Mouse (Mus musculus) midbrain, embryonic 15.5 days (tissue): ENCODE results near the gene Mydgf. TPM values are rescaled to one million over a fixed set of nuclear protein-coding genes. Genes with fewer than 3 reads are reported as not detected.

Experiments used
- ATAC-seq: fragments of 200-750 bp; cut with Nextera tagmentation; replicated peaks from 2 replicates; pipeline ENCODE4 v1.8.0; 2017; ENCODE audit warnings: moderate TSS enrichment
- H3K27ac ChIP-seq: fragments of 300-500 bp; sonication (generic); 2 replicates; pipeline ENCODE4 v1.5.1; 2015; ENCODE audit warnings: mild to moderate bottlenecking, inconsistent platforms
- H3K27me3 ChIP-seq: fragments of 300-500 bp; sonication (generic); replicated peaks from 2 replicates; pipeline ENCODE4 v1.6.1; 2015; ENCODE audit warnings: inconsistent platforms
- H3K36me3 ChIP-seq: fragments of 300-500 bp; sonication (generic); replicated peaks from 2 replicates; pipeline ENCODE4 v1.6.1; 2015; ENCODE audit warnings: inconsistent platforms
- H3K4me1 ChIP-seq: fragments of 300-500 bp; sonication (generic); 2 replicates; pipeline ENCODE4 v1.6.1; 2015; ENCODE audit warnings: inconsistent platforms
- H3K4me2 ChIP-seq: fragments of 300-500 bp; sonication (generic); 2 replicates; pipeline ENCODE4 v1.6.1; 2015; ENCODE audit warnings: inconsistent platforms, mild to moderate bottlenecking, moderate library complexity
- H3K4me3 ChIP-seq: fragments of 300-500 bp; sonication (generic); 2 replicates; pipeline ENCODE4 v1.5.1; 2015; ENCODE audit warnings: mild to moderate bottlenecking, inconsistent platforms
- H3K9ac ChIP-seq: fragments of 300-500 bp; sonication (generic); 2 replicates; pipeline ENCODE4 v1.6.1; 2015; ENCODE audit warnings: mild to moderate bottlenecking, inconsistent platforms
- H3K9me3 ChIP-seq: fragments of 300-500 bp; sonication (generic); 2 replicates; pipeline ENCODE4 v1.6.1; 2016; ENCODE audit warnings: inconsistent platforms
- WGBS: fragments of 180-500 bp; shearing (Covaris S2); methylation state at CpG from one replicate; pipeline ENCODE4 v1.1.7; 2015; ENCODE audit warnings: mixed read lengths; 5-methylcytosine and 5-hydroxymethylcytosine counted together
- polyA plus RNA-seq: library from polyadenylated mRNA; unstranded; fragments of >200 nt; fragmentation: Nextera tagmentation; extraction: Ambion mirVana; gene quantifications from 2 replicates; pipeline ENCODE4 v1.2.1, GENCODE M21; 2015

Mydgf gene
- polyA plus RNA-seq, 1 experiment from 2014 or later: 74.9 TPM

GRCm38 (mm10) chr17:56162231-56162774 lies 21.4 kb downstream of the Mydgf start, which contains the start of gene Tnfaip8l1:
Gene Tnfaip8l1 (plus strand): TSS chr17:56162477.
- Histone ChIP-seq H3K9ac (peak within 1 kb of the TSS; percentile 52), H3K4me1 (peaks cover 14% of the 10 kb centered on the region), H3K9me3 (no peaks in the 10 kb centered on the region), H3K36me3 (no peaks in the 10 kb centered on the region), H3K27ac (peak within 1 kb of the TSS; percentile 1; the same call in 1 of the 2 replicates), H3K4me3 (peak within 1 kb of the TSS; percentile 45), H3K4me2 (peak within 1 kb of the TSS; percentile 83), H3K27me3 (peaks cover 20% of the 10 kb centered on the region; the same call in 1 of the 2 replicates)
- under 1% methylated on average over 30 of the region's 30 CpGs for WGBS
- peak; percentile 97 for ATAC-seq

DNA sequence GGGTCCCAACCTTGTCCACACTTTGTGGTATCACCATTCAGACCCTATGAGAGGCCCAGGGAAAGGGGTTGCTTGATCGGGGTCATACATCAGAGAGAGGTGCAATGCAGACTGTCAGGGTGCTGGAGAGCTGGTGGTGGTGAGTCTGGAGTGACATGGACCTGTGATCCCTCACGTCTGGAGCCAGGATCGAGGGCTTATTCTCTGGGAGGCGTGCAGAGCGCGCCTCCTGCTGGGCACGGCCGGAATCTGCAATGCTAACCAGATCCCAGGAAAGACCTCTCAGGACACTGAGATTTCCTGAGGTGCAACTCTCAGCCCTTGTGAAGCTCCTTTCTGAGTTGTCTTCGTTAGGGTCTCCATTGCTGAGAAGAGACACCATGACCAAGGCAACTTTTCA lies 24.0 kb downstream of the Mydgf start:
- ATAC-seq: no peak
- Histone ChIP-seq H3K9ac (no peak overlapping the region), H3K27me3 (peaks cover 33% of the 10 kb centered on the region; the same call in 1 of the 2 replicates), H3K4me2 (no peak overlapping the region), H3K4me3 (no peak overlapping the region), H3K4me1 (peaks cover 14% of the 10 kb centered on the region), H3K9me3 (no peaks in the 10 kb centered on the region), H3K27ac (no peak overlapping the region), H3K36me3 (no peaks in the 10 kb centered on the region)
- WGBS: 4% methylated on average over 9 of the region's 9 CpGs

DNA sequence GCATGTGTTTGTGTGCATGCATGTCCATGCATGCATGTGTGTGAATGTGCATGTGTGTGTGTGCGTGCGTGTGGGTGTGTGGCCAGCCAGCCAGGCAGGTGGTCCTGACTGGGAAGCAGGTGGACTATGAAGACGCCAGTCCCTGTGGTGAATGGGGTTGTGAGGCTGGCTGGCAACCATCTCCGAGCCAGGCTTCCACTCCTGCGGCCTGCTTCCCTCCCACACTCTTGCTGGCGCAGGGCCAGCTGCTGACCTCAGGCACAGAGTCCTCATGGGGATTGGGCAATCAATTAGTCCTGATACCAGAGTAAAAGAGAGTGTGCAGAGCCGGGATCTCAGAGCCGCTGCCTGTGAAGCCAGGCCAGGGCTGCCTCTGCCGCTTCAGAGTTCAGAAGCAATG lies 30.1 kb downstream of the Mydgf start:
- no peak overlapping the region for H3K4me3 ChIP-seq
- WGBS: 27% methylated on average over 9 of the region's 9 CpGs
- ATAC-seq: peak; percentile 22; the same call in 1 of the 2 replicates
- H3K27ac ChIP-seq: no peak overlapping the region
- H3K36me3 ChIP-seq: no peaks in the 10 kb centered on the region
- H3K27me3 ChIP-seq: peaks cover 24% of the 10 kb centered on the region
- no peaks in the 10 kb centered on the region for H3K9me3 ChIP-seq
- H3K9ac ChIP-seq: no peak overlapping the region
- H3K4me2 ChIP-seq: no peak overlapping the region
- peaks cover 9% of the 10 kb centered on the region for H3K4me1 ChIP-seq

GRCm38 (mm10) chr17:56149897-56150296 lies 33.8 kb downstream of the Mydgf start:
- H3K27ac ChIP-seq: no peak overlapping the region
- no peaks in the 10 kb centered on the region for H3K9me3 ChIP-seq
- H3K36me3 ChIP-seq: no peaks in the 10 kb centered on the region
- peaks cover 20% of the 10 kb centered on the region for H3K4me1 ChIP-seq
- no peak overlapping the region for H3K4me3 ChIP-seq
- 52% methylated on average over 2 of the region's 2 CpGs for WGBS
- H3K27me3 ChIP-seq: peaks cover 8% of the 10 kb centered on the region
- no peak overlapping the region for H3K9ac ChIP-seq
- no peak; the same call in 1 of the 2 replicates for ATAC-seq
- H3K4me2 ChIP-seq: no peak overlapping the region

GRCm38 (mm10) chr17:56148790-56149618 lies 34.7 kb downstream of the Mydgf start:
- Histone ChIP-seq H3K36me3 (no peaks in the 10 kb centered on the region), H3K27ac (no peak overlapping the region), H3K9me3 (no peaks in the 10 kb centered on the region), H3K4me3 (peak overlapping the region; percentile 39), H3K4me2 (peak overlapping the region; percentile 90), H3K9ac (peak overlapping the region; percentile 59), H3K27me3 (peaks cover 7% of the 10 kb centered on the region), H3K4me1 (peaks cover 20% of the 10 kb centered on the region)
- WGBS: 2% methylated on average over 30 of the region's 30 CpGs
- peak; percentile 41 for ATAC-seq

DNA sequence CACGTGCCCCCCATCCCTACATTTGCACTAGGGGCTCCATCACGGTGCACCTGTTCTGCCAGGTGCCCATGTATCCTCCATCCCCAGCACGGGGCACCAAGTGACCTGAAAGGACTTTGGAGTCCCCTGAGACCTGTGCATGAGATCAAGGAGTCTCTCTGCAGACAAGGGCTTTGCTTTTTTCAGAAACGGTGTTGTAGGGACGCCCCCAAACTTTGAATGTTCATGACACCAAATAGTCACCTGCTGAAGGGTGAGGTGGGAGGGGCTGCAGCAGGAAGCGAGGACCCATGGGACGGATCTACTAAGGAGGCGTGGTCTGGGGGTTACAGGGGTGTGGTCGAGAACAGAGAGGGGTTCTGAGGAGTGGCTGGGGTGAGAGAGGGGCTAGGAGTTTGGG lies 35.4 kb downstream of the Mydgf start:
- Histone ChIP-seq H3K9me3 (no peaks in the 10 kb centered on the region), H3K4me1 (peaks cover 20% of the 10 kb centered on the region), H3K36me3 (no peaks in the 10 kb centered on the region), H3K4me2 (peak overlapping the region; percentile 90), H3K27me3 (peaks cover 7% of the 10 kb centered on the region), H3K9ac (peak overlapping the region; percentile 59), H3K27ac (no peak overlapping the region), H3K4me3 (peak overlapping the region; percentile 39)
- WGBS: 21% methylated on average over 9 of the region's 9 CpGs
- ATAC-seq: peak; percentile 19

DNA sequence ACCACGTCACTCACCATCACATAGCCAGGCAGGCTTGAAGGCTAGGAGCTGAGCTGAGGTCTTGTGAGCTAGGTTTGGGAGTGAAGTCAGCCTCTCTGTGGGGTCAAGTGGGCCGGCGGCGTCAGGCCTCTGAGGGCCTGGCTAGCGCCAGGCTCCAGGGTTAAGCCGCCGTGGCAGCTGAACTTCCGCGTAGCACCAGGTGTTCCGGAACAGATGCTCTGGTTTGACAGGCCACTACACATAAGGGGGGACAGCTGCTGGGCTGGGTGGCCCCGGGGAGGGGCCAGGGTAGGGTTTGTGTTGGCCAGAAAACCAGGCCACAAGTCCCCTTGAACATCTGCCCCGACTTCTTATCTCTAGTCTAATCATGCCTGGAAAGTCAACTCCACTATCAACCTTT lies 36.3 kb downstream of the Mydgf start:
- ATAC-seq: no peak
- Histone ChIP-seq H3K4me3 (no peak overlapping the region), H3K27ac (no peak overlapping the region), H3K4me2 (no peak overlapping the region), H3K9ac (no peak overlapping the region), H3K27me3 (peaks cover 7% of the 10 kb centered on the region), H3K36me3 (no peaks in the 10 kb centered on the region), H3K9me3 (no peaks in the 10 kb centered on the region), H3K4me1 (peaks cover 22% of the 10 kb centered on the region)
- WGBS: 64% methylated on average over 12 of the region's 12 CpGs

GRCm38 (mm10) chr17:56146131-56146530 lies 37.6 kb downstream of the Mydgf start:
- Histone ChIP-seq H3K27me3 (peaks cover 11% of the 10 kb centered on the region), H3K4me1 (peaks cover 35% of the 10 kb centered on the region), H3K4me2 (no peak overlapping the region), H3K9me3 (no peaks in the 10 kb centered on the region), H3K9ac (no peak overlapping the region), H3K27ac (peak overlapping the region; percentile 9; the same call in 1 of the 2 replicates), H3K4me3 (no peak overlapping the region), H3K36me3 (no peaks in the 10 kb centered on the region)
- ATAC-seq: no peak
- WGBS: 22% methylated on average over 9 of the region's 9 CpGs

GRCm38 (mm10) chr17:56144546-56144945 lies 39.2 kb downstream of the Mydgf start:
- ATAC-seq: no peak
- Histone ChIP-seq H3K9ac (no peak overlapping the region), H3K9me3 (no peaks in the 10 kb centered on the region), H3K4me3 (no peak overlapping the region), H3K4me1 (peaks cover 44% of the 10 kb centered on the region), H3K4me2 (no peak overlapping the region), H3K27me3 (0 out of 2 replicates have a peak, but pooled peaks cover 8% of the 10 kb centered on the region), H3K27ac (no peak overlapping the region), H3K36me3 (no peaks in the 10 kb centered on the region)
- 74% methylated on average over 9 of the region's 9 CpGs for WGBS

DNA sequence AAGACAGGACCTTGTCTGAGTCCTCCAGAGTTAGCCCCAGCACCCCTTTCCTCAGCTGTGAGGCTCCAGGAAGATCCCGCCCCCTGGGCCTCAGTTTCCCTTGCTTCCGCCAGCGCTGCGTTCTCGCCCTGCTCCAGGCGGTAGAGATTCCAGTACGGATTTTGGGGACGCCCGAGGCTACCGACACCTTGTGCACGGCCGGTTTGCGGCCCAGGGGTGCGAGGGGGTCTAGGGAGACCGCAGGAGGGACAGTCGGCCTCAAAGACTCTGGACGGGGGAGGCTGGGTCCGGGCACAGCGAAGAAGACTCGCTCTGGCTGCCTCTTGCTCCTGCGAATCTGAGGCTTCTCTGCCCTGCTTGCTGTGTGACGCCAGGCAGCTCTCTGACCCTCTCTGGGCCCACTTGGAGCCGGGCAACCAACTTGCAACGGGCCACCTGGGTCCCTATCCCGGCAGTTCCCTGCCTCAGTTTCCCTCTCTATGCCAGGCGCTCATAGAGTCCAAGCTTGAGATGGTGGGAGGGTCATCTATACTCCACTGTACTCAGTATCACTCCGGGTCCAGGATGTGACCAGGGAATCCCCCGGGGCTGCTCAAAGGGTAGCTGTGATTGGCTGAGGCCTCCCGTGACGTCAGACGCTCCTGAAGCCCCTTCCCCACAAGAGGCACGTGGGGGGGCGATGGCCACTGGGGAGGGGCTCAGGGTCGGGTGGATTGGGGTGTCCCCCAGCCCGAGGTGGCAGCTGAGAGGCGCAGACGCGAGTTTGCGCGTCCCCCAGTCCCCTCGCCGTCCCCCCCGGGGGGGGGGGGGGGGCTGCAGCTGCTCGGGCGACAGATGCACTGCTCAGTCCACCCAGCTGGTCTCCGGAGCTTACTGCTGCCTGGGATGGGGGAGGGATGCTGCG lies 41.8 kb downstream of the Mydgf start:
- no peaks in the 10 kb centered on the region for H3K9me3 ChIP-seq
- no peaks in the 10 kb centered on the region for H3K36me3 ChIP-seq
- H3K4me2 ChIP-seq: peak overlapping the region; percentile 72
- WGBS: under 1% methylated on average over 39 of the region's 47 CpGs
- peaks cover 50% of the 10 kb centered on the region for H3K4me1 ChIP-seq
- H3K9ac ChIP-seq: peak overlapping the region; percentile 51
- ATAC-seq: peak; percentile 55
- no peak overlapping the region for H3K27ac ChIP-seq
- H3K4me3 ChIP-seq: peak overlapping the region; percentile 45
- 0 out of 2 replicates have a peak, but pooled peaks cover 5% of the 10 kb centered on the region for H3K27me3 ChIP-seq

DNA sequence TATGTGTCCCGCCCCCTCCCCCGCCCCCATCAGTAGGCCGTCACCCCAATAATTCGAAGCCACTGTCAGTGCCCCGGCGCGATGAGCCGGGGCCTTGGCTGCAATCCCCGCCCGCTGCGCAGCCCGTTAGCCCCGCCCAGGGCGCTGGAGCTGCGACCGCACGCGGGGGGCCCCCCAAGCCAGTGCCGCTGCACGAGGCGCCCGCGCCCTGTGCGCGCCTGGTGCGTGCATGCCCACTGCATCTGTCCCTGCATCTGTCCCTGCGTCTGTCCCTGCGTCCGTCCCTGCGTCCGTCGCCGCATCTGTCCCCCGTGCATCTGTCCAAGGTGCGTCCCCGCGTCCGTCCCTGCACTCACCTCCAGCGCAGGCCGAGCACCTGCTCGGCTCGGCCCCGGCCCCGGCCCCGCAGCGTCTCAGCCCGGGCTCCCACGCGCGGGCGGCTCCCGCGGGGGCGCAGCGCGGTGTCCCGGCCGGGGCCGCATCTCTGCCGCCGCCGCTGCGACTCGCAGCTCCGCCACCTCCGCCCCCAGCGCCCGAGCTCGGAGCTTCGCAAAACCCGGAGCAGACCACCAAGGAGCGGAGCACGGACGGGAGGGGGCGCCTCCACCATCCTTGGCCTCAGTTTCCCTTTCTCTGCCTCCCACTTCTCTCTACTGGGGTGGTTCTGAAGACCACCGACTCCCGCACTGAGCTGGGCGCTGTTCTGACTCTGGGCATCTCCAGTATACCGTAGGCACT lies 43.7 kb downstream of the Mydgf start, which contains the start of gene Sema6b:
Gene Sema6b (minus strand): TSS at position 486 of the 738 bp plus-strand sequence.
- H3K9ac ChIP-seq: peak within 1 kb of the TSS; percentile 92
- H3K4me2 ChIP-seq: peak within 1 kb of the TSS; percentile 80
- 0 out of 2 replicates have a peak, but pooled peaks cover 5% of the 10 kb centered on the region for H3K27me3 ChIP-seq
- peak within 1 kb of the TSS; percentile 84 for H3K27ac ChIP-seq
- H3K9me3 ChIP-seq: no peaks in the 10 kb centered on the region
- no peaks in the 10 kb centered on the region for H3K36me3 ChIP-seq
- peak; percentile 38 for ATAC-seq
- H3K4me1 ChIP-seq: peaks cover 43% of the 10 kb centered on the region
- under 1% methylated on average over 79 of the region's 79 CpGs for WGBS
- peak within 1 kb of the TSS; percentile 93 for H3K4me3 ChIP-seq
